Mouse (Mus musculus) kidney, adult 2 months (tissue): ENCODE data around the gene Gm8947. TPM values are rescaled to one million over a fixed set of nuclear protein-coding genes. Genes with fewer than 3 reads are reported as not detected.
A peak's percentile ranks its signal among the peaks of the same experiment; 100 is the strongest.
"Not testable (repeated sequence)": the region's sequence is repeated elsewhere in the genome, so short reads cannot be mapped to it uniquely, and the experiment has no call there.

Source experiments
- DNase-seq: peaks from one replicate; pipeline ENCODE4 v3.0.0; 2021
- H3K27ac ChIP-seq: fragments of 200-500 bp; 2 replicates; pipeline ENCODE4 v1.5.1; 2012; ENCODE audit warnings: low read depth, low read length, control low read depth, inconsistent platforms; ENCODE audit not compliant: insufficient read depth
- H3K27me3 ChIP-seq: fragments of 200-500 bp; replicated peaks from 2 replicates; pipeline ENCODE4 v1.6.1; 2012; ENCODE audit warnings: mild to moderate bottlenecking, moderate library complexity, low read length, inconsistent platforms; ENCODE audit not compliant: control insufficient read depth, insufficient read depth
- H3K36me3 ChIP-seq: fragments of 200-500 bp; 2 replicates; pipeline ENCODE4 v1.6.1; 2012; ENCODE audit warnings: mild to moderate bottlenecking, moderate library complexity, low read length, inconsistent platforms; ENCODE audit not compliant: control insufficient read depth, insufficient read depth
- H3K4me1 ChIP-seq: fragments of 200-500 bp; 2 replicates; pipeline ENCODE4 v1.6.1; 2011; ENCODE audit warnings: low read length; ENCODE audit not compliant: control insufficient read depth, insufficient read depth
- H3K4me3 ChIP-seq: fragments of 200-500 bp; 2 replicates; pipeline ENCODE4 v1.5.1; 2011; ENCODE audit warnings: mild to moderate bottlenecking, low read depth, low read length, control low read depth; ENCODE audit not compliant: insufficient read depth
- CTCF ChIP-seq: fragments of 200-500 bp; conservative IDR thresholded peaks from 2 replicates; pipeline ENCODE4 v1.5.1; 2011; ENCODE audit warnings: low read depth, mild to moderate bottlenecking, control low read depth, low read length, moderate library complexity, mixed read lengths; ENCODE audit not compliant: insufficient read depth, insufficient read length
- POLR2A ChIP-seq: fragments of 200-500 bp; IDR thresholded peaks from one replicate; pipeline ENCODE4 v1.6.1; 2011; ENCODE audit warnings: low read depth, low read length, control low read depth
- WGBS: fragments of 180-500 bp; shearing (Covaris S2); methylation state at CpG from one replicate; pipeline ENCODE4 v1.1.7; 2018; 5-methylcytosine and 5-hydroxymethylcytosine counted together
- polyA plus RNA-seq: library from polyadenylated mRNA; depleted of rRNA; stranded (reverse); fragments of >200 nt; gene quantifications from 2 replicates; pipeline ENCODE4 v1.2.3, GENCODE M21; 2012

Gene Gm8947
- polyA plus RNA-seq, 1 experiment, result 0.31 TPM

DNA sequence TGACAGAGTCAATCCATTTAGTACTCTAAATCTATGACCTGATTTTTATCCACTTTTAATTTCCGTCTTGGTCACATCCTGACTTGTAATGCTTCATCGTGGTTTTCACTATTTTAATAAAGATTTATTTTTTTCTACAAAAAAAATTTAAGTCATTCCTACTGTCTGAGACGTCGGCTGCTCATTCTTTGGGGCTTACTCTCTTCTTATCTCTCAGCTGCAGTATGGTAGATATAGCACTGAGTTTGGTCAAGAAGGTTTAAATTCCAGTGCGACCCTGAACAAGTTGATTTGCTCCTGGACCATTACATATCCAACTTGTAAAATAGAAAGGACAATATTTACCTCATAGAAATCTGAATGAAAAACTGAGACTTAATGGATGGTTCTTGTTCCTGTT is 19.5 kb downstream of the Gm8947 start:
- H3K27me3 ChIP-seq, H3K4me3 ChIP-seq, DNase-seq, H3K36me3 ChIP-seq, H3K27ac ChIP-seq: not testable (repeated sequence)
- peaks cover 11% of the 10 kb centered on the region; the same call in 1 of the 2 replicates for H3K4me1 ChIP-seq
- 88% methylated on average over 5 of the region's 5 CpGs for WGBS

DNA sequence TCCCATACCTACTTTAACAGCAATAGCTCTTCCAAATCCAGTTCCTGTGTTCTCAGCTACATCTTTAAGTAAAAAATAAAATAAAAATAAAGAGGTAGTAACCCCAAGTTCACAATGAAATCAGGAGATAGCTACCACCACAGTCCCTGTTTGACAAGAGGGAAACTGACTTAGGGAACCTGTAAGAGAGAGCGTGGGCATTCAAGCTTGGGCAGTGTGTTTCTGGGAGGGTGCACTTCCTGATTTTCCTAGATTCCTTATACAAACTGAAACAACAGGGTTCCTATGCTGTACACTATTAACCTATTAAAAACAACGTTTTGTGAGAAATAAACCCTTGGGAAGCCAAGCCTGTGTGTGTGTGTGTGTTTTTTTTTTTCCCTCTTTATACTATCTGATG is 22.7 kb downstream of the Gm8947 start:
- Histone ChIP-seq H3K27me3 (no peaks in the 10 kb centered on the region), H3K4me1 (peaks cover 17% of the 10 kb centered on the region; the same call in 1 of the 2 replicates), H3K27ac (no peak overlapping the region), H3K4me3 (no peak overlapping the region), H3K36me3 (no peaks in the 10 kb centered on the region)
- 71% methylated on average over 2 of the region's 2 CpGs for WGBS
- TF ChIP-seq POLR2A (no peak), CTCF (no peak)
- DNase-seq, result no peak

DNA sequence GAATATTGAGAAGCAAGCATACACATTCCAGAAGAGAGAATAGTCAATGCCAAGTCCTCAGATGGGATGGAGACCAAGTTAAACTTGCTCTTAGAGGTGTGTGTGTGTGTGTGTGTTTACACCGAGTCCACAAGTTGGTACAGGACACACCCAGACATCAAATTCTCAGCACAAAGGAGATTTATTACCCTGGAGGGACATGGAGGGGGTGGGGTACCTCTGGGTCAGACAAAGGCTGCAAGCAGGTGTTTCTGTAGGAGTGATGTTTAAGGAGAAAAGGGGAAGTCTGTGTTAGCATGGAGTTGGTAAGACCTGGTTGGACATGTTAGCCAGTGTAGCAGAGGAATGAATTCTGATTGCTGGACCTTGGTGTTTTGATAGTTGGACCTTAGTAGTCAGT is 23.8 kb downstream of the Gm8947 start:
- peak overlapping the region; percentile 95 for H3K27ac ChIP-seq
- WGBS, result 17% methylated on average over 1 of the region's 1 CpGs
- no peak for TF ChIP-seq POLR2A
- TF ChIP-seq CTCF, result no peak

DNA sequence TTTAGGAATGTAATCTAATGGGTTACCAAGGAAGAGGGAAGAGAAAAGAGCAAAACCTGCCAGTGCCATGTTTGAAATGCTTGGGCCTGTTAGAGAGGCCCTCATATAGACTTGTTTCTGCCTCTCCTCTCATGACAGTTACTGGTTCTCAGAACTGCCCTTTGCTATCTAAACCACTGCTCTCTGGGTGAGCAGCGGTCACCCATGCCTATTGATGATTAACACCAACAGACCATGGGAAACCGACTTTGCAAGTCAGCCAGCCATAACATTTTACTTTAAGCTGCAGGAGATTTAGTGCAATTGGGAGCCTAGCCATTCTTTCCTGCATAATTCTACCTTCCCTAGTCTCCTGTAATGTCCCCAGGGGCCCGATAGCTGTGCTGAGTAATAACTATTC is 24.2 kb downstream of the Gm8947 start:
- H3K4me1 ChIP-seq, result peaks cover 17% of the 10 kb centered on the region; the same call in 1 of the 2 replicates
- DNase-seq, result peak; percentile 91
- no peak for TF ChIP-seq POLR2A
- no peak for TF ChIP-seq CTCF
- H3K27me3 ChIP-seq, result no peaks in the 10 kb centered on the region
- H3K27ac ChIP-seq, result peak overlapping the region; percentile 95
- no peaks in the 10 kb centered on the region for H3K36me3 ChIP-seq
- H3K4me3 ChIP-seq, result no peak overlapping the region
- WGBS, result 31% methylated on average over 3 of the region's 3 CpGs

More for the DNA sequence above, 23.8 kb downstream of the Gm8947 start:
- DNase-seq, result no peak
- Histone ChIP-seq H3K4me3 (no peak overlapping the region), H3K36me3 (no peaks in the 10 kb centered on the region), H3K27me3 (no peaks in the 10 kb centered on the region), H3K4me1 (peaks cover 17% of the 10 kb centered on the region; the same call in 1 of the 2 replicates)

DNA sequence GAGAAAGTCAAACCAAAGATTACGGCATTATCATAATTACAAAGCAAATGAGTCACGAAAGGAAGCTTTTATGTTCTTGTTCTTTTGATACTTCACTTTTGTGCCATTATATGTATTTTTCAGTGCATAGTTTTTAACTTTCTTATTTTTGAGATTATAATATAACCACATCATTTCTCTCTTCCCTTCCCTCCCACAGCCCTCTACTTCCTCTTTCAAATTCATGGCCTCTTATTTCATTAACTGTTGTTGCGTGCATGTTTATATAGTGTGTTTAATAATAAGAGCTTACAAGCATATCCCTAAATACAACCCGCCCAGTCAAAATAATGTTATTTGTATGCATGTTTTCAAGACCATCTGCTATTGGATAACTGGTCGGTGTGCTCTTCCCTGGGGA is 26.9 kb downstream of the Gm8947 start:
- Histone ChIP-seq H3K27me3 (no peaks in the 10 kb centered on the region), H3K4me3 (no peak overlapping the region), H3K27ac (no peak overlapping the region), H3K36me3 (no peaks in the 10 kb centered on the region), H3K4me1 (peaks cover 20% of the 10 kb centered on the region; the same call in 1 of the 2 replicates)
- WGBS, result 95% methylated on average over 5 of the region's 5 CpGs
- no peak for DNase-seq
- TF ChIP-seq POLR2A (no peak), CTCF (no peak)

DNA sequence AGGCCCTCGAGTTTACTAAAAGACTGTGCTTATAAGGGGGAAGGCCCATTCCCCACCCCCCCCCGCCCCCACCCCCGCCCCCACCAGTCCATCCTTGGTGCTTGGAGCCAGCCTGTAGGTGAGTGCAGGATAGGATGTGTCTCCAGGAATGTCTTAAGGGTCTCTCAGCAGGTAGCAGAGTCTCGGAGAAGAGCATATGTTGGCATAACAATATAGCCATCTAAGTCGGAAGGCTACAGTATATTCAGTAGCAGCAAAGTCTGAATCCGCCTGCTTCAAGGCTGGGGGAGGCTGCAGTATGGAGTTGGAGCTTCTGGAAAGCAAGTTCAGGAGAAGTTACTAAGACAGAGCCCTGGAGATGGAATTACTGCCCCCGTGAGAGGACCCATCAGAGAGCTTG is 27.9 kb downstream of the Gm8947 start:
- H3K4me3 ChIP-seq, result no peak overlapping the region
- H3K36me3 ChIP-seq, result no peaks in the 10 kb centered on the region
- WGBS, result 87% methylated on average over 7 of the region's 7 CpGs
- H3K27ac ChIP-seq, result no peak overlapping the region
- no peak for DNase-seq
- H3K4me1 ChIP-seq, result peaks cover 23% of the 10 kb centered on the region; the same call in 1 of the 2 replicates
- H3K27me3 ChIP-seq, result no peaks in the 10 kb centered on the region
- TF ChIP-seq POLR2A, result no peak
- TF ChIP-seq CTCF, result no peak

DNA sequence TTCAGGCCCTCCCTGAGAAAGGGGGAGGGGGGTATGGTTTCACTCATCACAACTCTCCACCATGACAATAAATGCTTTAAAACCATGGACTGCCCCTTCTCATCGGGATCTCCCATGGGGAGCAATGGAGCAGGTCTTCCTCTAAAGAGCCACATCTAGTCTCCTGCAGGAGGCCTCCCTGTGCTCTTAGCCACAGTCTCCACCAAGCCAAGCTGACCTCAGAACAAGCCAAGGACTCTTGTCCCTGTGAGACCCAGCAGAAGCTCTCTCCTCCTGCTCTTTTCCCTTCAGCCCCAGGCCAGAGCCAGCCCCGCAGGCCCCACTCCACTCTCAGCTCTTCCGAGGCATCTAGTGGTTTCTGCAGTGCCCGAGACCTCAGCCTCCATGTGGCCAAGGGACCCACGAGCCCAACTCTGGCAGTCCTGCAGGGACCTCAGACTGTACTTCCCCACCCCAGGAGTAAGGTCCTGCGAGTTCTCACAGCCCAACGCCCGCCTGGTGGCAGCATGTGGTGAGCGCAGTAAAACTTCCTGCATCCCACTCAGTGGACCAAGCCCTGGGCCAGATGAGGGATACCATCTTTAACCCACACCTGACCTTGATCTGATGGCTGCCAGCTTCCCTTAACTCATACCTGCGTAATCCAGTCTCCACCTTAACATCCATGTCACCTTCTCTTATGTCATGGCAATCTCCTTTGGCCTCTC is 30.5 kb downstream of the Gm8947 start:
- no peaks in the 10 kb centered on the region for H3K27me3 ChIP-seq
- no peak for DNase-seq
- no peak for TF ChIP-seq POLR2A
- TF ChIP-seq CTCF, result no peak
- no peak overlapping the region for H3K4me3 ChIP-seq
- WGBS, result 92% methylated on average over 10 of the region's 10 CpGs
- no peaks in the 10 kb centered on the region for H3K36me3 ChIP-seq
- H3K4me1 ChIP-seq, result peaks cover 8% of the 10 kb centered on the region; the same call in 1 of the 2 replicates
- no peak overlapping the region for H3K27ac ChIP-seq
